Mouse (Mus musculus) embryonic facial prominence, embryonic 15.5 days (tissue): Measurements from ENCODE around the gene Rtl8a. TPM values are rescaled to one million over a fixed set of nuclear protein-coding genes. Genes with fewer than 3 reads are reported as not detected.
"Not testable (repeated sequence)": the region's sequence is repeated elsewhere in the genome, so short reads cannot be mapped to it uniquely, and the experiment has no call there.

Experiments
- ATAC-seq: fragments of 200-750 bp; cut with Nextera tagmentation; 2 replicates; pipeline ENCODE4 v1.8.0; 2017; ENCODE audit warnings: low read depth, moderate TSS enrichment; ENCODE audit not compliant: insufficient number of reproducible peaks, low FRiP score, low TSS enrichment
- H3K27ac ChIP-seq: fragments of 300-500 bp; sonication (generic); replicated peaks from 2 replicates; pipeline ENCODE4 v1.5.1; 2015; ENCODE audit warnings: mild to moderate bottlenecking, inconsistent platforms
- H3K27me3 ChIP-seq: fragments of 300-500 bp; sonication (generic); 2 replicates; pipeline ENCODE4 v1.6.1; 2015; ENCODE audit warnings: inconsistent platforms
- H3K36me3 ChIP-seq: fragments of 300-500 bp; sonication (generic); 2 replicates; pipeline ENCODE4 v1.6.1; 2015; ENCODE audit warnings: mild to moderate bottlenecking, inconsistent platforms
- H3K4me1 ChIP-seq: fragments of 300-500 bp; sonication (generic); 2 replicates; pipeline ENCODE4 v1.6.1; 2015; ENCODE audit warnings: inconsistent platforms
- H3K4me2 ChIP-seq: fragments of 300-500 bp; sonication (generic); replicated peaks from 2 replicates; pipeline ENCODE4 v1.6.1; 2015; ENCODE audit warnings: mild to moderate bottlenecking, inconsistent platforms
- H3K4me3 ChIP-seq: fragments of 300-500 bp; sonication (generic); replicated peaks from 2 replicates; pipeline ENCODE4 v1.5.1; 2015; ENCODE audit warnings: mild to moderate bottlenecking, inconsistent platforms
- H3K9ac ChIP-seq: fragments of 300-500 bp; sonication (generic); 2 replicates; pipeline ENCODE4 v1.6.1; 2015; ENCODE audit warnings: inconsistent platforms
- H3K9me3 ChIP-seq: fragments of 300-500 bp; sonication (generic); replicated peaks from 2 replicates; pipeline ENCODE4 v1.6.1; 2016; ENCODE audit warnings: inconsistent platforms
- WGBS: fragments of 180-500 bp; shearing (Covaris S2); methylation state at CpG from one replicate; pipeline ENCODE4 v1.1.7; 2015; 5-methylcytosine and 5-hydroxymethylcytosine counted together
- polyA plus RNA-seq: library from polyadenylated mRNA; unstranded; fragments of >200 nt; fragmentation: Nextera tagmentation; extraction: Ambion mirVana; gene quantifications from 2 replicates; pipeline ENCODE4 v1.2.1, GENCODE M21; 2015

The Rtl8a gene
- polyA plus RNA-seq: 70.3 and 77.3 TPM in 2 replicates

DNA sequence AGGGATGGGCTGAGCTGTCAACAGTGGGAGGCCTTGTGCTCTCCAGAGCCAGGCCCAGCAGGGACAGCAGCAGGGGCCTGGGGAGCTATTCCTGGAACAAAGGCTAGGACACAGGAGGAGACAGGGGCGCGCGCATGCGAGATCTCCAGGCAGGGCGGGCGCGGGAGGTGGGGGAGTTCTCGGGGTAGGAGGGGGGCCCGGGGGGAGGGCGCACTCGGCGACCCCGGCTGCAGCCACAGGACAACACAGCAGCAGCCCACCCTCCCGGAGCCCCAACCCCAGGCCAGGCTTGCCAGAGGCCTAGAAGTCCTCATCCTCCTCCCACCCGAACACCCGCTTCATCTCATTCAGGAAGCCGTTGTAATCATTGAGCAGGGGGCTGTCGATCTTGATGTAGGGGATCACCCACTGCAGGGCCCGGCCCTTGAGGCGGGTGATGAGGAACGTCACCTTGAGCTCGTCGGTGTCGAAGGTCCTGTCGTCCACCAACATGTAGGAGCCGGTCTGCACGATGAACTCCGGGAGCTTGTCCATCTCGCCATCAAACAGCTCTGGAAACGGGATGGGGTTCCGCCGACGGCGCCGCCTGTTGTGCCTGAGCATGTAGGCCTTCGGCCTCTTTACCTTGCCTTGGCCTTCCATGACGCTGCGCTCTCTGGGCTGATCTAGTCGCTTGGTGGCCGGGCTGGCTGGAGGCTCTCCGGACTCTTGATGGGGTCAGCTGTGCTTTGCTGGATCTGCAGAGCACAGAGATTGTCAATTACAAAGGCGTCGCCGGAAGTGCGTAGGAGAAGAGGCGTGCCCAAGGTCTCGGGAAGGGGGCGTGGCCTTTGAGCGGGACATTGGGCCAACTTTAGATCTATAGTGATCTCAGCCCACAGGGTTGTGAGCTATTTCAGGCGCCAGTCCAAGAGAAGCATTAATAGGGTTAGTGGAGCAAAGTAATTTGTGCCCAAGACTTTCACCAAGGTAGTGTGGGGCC, at the start of gene Rtl8a:
Gene Rtl8a, minus strand, starts transcription at position 703 of the 982 bp plus-strand sequence.
- H3K9me3 ChIP-seq, H3K9ac ChIP-seq, H3K4me1 ChIP-seq, H3K27me3 ChIP-seq, H3K36me3 ChIP-seq, H3K27ac ChIP-seq: not testable (repeated sequence)
- Histone ChIP-seq H3K4me2 (peak within 1 kb of the TSS; percentile 45), H3K4me3 (peak within 1 kb of the TSS; percentile 37)
- WGBS: 24% methylated on average over 11 of the region's 50 CpGs
- peak; percentile 85 for ATAC-seq

DNA sequence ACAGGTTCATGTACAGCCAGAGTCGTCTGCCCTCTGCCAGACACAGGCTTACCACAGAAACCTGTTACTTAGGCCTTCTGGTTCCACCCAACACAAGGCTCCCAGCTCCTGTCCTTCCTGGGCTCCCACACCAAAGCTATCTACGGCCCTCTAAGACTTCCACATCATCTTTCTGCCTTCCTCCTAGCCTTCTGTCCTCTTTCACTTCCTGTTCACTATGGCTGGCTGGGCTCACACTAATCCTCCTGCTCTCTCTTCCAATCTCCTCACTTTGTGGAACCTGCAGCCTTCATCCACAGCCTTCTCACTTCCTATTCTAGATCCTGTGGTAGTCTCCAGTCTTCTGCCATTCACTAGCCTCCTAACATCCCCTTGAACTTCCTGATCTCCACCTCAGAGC, 49.7 kb upstream of the Rtl8a start:
- Histone ChIP-seq H3K36me3 (no peaks in the 10 kb centered on the region), H3K27me3 (no peaks in the 10 kb centered on the region), H3K4me2 (no peak overlapping the region), H3K9me3 (no peaks in the 10 kb centered on the region), H3K4me1 (no peaks in the 10 kb centered on the region), H3K4me3 (no peak overlapping the region), H3K27ac (no peak overlapping the region), H3K9ac (no peak overlapping the region)
- WGBS: 71% methylated on average over 2 of the region's 2 CpGs
- ATAC-seq: no peak

DNA sequence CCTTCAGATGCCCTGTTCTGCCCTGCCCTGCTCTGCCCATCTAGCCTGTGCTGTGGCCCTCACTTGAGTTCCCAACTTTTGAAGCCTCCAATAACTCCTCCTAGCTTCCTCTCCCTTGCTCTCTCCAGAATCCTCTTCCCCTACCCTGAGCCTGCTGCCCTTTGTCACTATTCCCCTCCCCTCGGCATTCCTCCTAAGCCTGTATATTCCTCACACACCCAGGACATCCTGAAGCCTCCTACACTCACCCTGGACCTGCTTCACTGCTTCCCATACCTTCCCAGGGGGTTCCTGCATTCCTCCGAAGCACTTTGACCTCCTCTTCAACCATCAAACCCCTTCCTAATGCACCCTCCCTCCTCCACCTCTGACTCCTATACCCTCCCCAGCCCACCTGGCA, 48.6 kb upstream of the Rtl8a start:
- Histone ChIP-seq H3K4me2 (no peak overlapping the region), H3K36me3 (no peaks in the 10 kb centered on the region)
- WGBS: 54% methylated on average over 2 of the region's 2 CpGs

DNA sequence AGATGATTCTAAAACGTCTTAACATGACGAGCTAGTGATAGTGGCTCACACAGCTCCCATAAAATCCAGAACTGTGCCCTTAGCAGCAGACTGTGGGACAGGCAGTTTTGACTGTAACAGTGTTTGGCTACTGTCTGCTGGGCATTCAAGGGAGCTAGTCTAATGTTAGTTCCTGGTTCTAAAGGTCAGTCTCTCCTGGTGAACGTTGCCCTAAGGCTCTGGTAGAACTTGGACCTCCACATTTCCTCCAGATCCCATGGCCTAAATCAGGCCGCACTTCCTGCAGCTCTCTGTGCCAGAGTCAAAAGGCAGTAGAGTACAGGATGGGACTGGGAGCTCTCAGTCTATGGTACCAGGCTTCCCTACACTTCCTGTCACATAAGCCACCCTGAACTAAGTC, 41.2 kb upstream of the Rtl8a start:
- H3K9ac ChIP-seq, H3K9me3 ChIP-seq, H3K36me3 ChIP-seq, ATAC-seq, H3K27ac ChIP-seq, H3K4me1 ChIP-seq, H3K27me3 ChIP-seq, H3K4me2 ChIP-seq, H3K4me3 ChIP-seq: not testable (repeated sequence)
- whole genome bisulfite sequencing: 70% methylated on average over 2 of the region's 4 CpGs

More for the DNA sequence above, 48.6 kb upstream of the Rtl8a start:
- no peak overlapping the region for H3K4me3 ChIP-seq
- no peaks in the 10 kb centered on the region for H3K27me3 ChIP-seq
- ATAC-seq: no peak
- no peak overlapping the region for H3K27ac ChIP-seq
- no peaks in the 10 kb centered on the region for H3K4me1 ChIP-seq
- no peak overlapping the region for H3K9ac ChIP-seq
- no peaks in the 10 kb centered on the region for H3K9me3 ChIP-seq

DNA sequence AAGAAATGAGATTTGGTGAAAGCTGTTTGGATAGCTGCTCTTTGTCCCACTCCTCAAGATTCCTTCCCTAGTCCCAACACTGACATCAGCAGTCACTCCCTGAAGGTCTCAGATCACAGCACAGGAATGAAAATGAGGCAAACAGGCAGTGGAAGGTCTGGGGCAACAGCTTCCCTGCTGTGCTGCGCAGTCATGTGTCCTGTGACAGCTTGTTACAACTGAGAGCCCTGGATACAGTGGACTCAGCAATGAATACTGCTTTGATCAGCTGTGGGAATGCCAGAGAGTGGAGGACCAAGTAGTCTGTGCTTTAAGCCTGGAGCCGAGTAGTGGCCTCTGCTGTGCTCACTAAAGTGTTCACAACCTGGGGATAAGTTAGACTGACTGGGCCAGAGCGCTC, 39.2 kb upstream of the Rtl8a start:
- not testable (repeated sequence) for ATAC-seq, H3K27me3 ChIP-seq, H3K4me2 ChIP-seq, H3K36me3 ChIP-seq, H3K4me3 ChIP-seq, H3K9me3 ChIP-seq, H3K4me1 ChIP-seq, H3K9ac ChIP-seq, H3K27ac ChIP-seq
- WGBS: 49% methylated on average over 3 of the region's 3 CpGs

DNA sequence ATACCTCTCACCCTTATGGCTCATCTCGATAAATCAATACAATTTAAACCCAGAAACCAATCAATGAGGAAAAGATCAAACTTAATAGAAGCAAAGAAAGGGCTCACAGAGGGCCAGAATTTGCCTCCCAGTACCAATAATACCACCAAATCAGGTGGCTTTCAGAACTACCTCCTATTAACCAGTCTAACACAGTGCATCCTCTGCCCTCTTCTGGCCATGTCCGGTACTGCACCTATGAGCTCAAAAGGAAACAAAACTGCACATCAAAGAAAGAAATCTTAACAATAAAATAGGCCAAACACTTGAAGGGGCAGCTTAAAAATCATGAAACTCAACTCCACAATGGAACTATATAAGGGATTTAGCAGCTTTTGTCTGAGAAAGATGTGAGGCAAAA, 33.5 kb upstream of the Rtl8a start:
- H3K27me3 ChIP-seq, H3K36me3 ChIP-seq, H3K9me3 ChIP-seq, ATAC-seq, H3K4me2 ChIP-seq, H3K4me1 ChIP-seq, H3K27ac ChIP-seq, H3K4me3 ChIP-seq, H3K9ac ChIP-seq: not testable (repeated sequence)
- 30% methylated on average over 2 of the region's 2 CpGs for WGBS

DNA sequence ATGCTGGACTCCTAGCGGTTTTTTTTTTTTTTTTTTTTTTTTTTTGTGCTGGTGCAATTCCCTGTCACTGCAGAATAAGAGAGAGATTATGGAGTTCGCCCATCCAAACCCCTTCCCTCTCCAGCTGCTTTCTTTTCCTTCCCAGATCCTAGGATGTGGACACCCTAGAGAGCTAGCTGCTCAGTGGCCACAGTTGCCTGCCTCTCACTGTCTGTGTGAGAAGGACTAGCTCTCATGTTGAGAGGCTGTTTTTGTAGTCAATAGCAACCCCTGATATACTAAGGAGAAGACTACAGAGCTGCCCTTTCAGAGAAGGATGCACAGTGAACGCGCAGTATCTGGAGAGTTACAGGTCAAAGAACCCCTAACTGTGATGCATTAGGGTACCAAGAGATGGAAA, 27.2 kb upstream of the Rtl8a start:
- peak overlapping the region; percentile 63; the same call in 1 of the 2 replicates for H3K27ac ChIP-seq
- not testable (repeated sequence) for ATAC-seq, H3K27me3 ChIP-seq, H3K36me3 ChIP-seq, H3K4me1 ChIP-seq, H3K9me3 ChIP-seq, H3K9ac ChIP-seq
- peak overlapping the region; percentile 39 for H3K4me3 ChIP-seq
- peak overlapping the region; percentile 38 for H3K4me2 ChIP-seq
- WGBS: 18% methylated on average over 4 of the region's 4 CpGs

DNA sequence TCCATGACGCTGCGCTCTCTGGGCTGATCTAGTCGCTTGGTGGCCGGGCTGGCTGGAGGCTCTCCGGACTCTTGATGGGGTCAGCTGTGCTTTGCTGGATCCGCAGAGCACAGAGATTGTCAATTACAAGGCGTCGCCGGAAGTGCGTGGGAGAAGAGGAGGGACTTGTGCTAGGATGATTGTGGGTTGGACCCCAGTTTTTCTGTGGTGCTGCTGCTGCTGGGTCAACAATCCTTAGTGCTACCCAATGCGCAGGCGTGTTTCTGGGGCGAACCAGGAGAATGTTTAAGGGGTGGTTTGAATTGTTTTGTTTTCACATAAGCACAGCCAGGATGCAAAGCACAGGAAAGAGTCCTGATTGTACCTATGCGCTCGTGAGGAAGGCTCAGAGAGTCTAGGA, 26.8 kb upstream of the Rtl8a start, which contains the start of gene Rtl8b:
Gene Rtl8b, minus strand, starts transcription at position 115 of the 400 bp plus-strand sequence.
- H3K9me3 ChIP-seq: no peaks in the 10 kb centered on the region
- H3K9ac ChIP-seq: no peak within 1 kb of the TSS
- no peaks in the 10 kb centered on the region for H3K27me3 ChIP-seq
- peak within 1 kb of the TSS; percentile 63; the same call in 1 of the 2 replicates for H3K27ac ChIP-seq
- H3K4me1 ChIP-seq: no peaks in the 10 kb centered on the region
- peak within 1 kb of the TSS; percentile 38 for H3K4me2 ChIP-seq
- peak; percentile 92 for ATAC-seq
- H3K4me3 ChIP-seq: peak within 1 kb of the TSS; percentile 39
- no peaks in the 10 kb centered on the region for H3K36me3 ChIP-seq
- 19% methylated on average over 15 of the region's 15 CpGs for WGBS

DNA sequence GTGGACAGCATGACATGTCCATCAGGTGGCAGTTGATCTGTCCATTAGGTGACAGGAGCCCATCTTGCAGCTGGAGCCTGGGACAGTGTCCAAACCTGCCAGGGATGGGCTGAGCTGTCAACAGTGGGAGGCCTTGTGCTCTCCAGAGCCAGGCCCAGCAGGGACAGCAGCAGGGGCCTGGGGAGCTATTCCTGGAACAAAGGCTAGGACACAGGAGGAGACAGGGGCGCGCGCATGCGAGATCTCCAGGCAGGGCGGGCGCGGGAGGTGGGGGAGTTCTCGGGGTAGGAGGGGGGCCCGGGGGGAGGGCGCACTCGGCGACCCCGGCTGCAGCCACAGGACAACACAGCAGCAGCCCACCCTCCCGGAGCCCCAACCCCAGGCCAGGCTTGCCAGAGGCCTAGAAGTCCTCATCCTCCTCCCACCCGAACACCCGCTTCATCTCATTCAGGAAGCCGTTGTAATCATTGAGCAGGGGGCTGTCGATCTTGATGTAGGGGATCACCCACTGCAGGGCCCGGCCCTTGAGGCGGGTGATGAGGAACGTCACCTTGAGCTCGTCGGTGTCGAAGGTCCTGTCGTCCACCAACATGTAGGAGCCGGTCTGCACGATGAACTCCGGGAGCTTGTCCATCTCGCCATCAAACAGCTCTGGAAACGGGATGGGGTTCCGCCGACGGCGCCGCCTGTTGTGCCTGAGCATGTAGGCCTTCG, 26.2 kb upstream of the Rtl8a start:
- H3K27ac ChIP-seq, H3K27me3 ChIP-seq, H3K9me3 ChIP-seq, H3K4me2 ChIP-seq, H3K36me3 ChIP-seq, H3K9ac ChIP-seq, H3K4me1 ChIP-seq: not testable (repeated sequence)
- peak overlapping the region; percentile 39 for H3K4me3 ChIP-seq
- ATAC-seq: peak; percentile 31; the same call in 1 of the 2 replicates
- no CpG with 5 or more reads among the region's 36 CpGs for WGBS

DNA sequence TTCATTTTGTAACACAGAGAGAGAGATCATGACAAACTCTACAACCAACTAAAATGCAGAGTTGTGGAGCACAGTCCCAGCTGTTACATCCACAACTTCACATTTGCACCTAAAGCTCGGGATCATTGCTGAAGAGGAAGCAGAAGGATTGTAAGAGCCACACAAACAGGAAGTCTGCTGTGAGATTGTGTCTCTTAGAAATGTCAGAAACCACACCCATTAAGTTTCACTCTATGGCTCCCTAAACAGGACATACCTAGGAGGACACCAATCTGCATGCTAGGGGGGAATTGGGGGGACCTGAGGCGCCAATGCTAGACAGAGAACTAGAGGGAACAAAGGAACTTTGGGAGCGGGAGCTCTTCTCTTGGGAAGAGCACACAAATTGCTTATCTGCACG, 9.4 kb upstream of the Rtl8a start:
- not testable (repeated sequence) for H3K4me2 ChIP-seq, H3K9ac ChIP-seq, H3K9me3 ChIP-seq, H3K4me1 ChIP-seq, H3K27ac ChIP-seq, H3K27me3 ChIP-seq, ATAC-seq, H3K4me3 ChIP-seq, H3K36me3 ChIP-seq
- WGBS: 62% methylated on average over 4 of the region's 4 CpGs

DNA sequence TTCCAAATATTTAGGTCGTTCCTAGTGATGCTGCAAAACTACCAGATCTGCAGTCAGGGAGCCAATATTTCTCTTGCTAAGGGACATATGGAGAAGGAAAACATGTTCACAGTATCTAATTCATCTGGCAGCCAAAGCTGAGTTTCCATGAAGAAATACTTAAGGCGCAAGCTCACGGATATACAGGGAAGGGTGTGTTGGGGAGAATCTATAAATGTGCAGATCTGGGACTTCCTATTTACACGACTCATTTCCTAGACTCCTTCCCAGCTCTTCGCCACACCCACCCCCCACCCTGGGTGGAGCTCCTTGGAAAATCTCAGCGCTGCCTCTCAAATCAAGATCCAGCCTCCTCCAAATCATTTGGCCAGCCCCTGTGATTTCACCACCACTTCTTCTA, 2.4 kb upstream of the Rtl8a start:
- no peak overlapping the region for H3K4me2 ChIP-seq
- H3K36me3 ChIP-seq: no peaks in the 10 kb centered on the region
- no peak overlapping the region for H3K27ac ChIP-seq
- no peaks in the 10 kb centered on the region for H3K4me1 ChIP-seq
- 75% methylated on average over 6 of the region's 6 CpGs for WGBS
- no peak overlapping the region for H3K9ac ChIP-seq
- no peaks in the 10 kb centered on the region for H3K9me3 ChIP-seq
- H3K4me3 ChIP-seq: no peak overlapping the region
- ATAC-seq: no peak
- H3K27me3 ChIP-seq: no peaks in the 10 kb centered on the region
